Mouse (Mus musculus) gastrocnemius, postnatal 10 days (tissue): ENCODE data around the gene Scamp2. TPM values are rescaled to one million over a fixed set of nuclear protein-coding genes. Genes with fewer than 3 reads are reported as not detected.

Source experiments
- DNase-seq: peaks from one replicate; pipeline ENCODE4 v3.0.0; 2021; ENCODE audit warnings: mixed read lengths
- long read RNA-seq, 2 experiments: library from polyadenylated mRNA; stranded (forward); transcript quantifications; one replicate each; pipeline ENCODE4 v2.0.0; 2021
- total RNA-seq, 2 experiments: library from RNA; stranded (reverse); gene quantifications; 2 replicates each; pipeline ENCODE4 v1.2.3; 2021

The Scamp2 gene
- total RNA-seq: 10 to 100 TPM; 52.5 to 56.3 TPM
- long read RNA-seq, experiment 1, transcript Scamp2-201 (9 exons, 2,340 nt): major isoform, 150 of 163 reads
- long read RNA-seq, experiment 1, partial matches to known transcripts: 5 of 163 reads
- long read RNA-seq, experiment 1, other reads (novel, unspliced or antisense): 8 of 163 reads
- long read RNA-seq, experiment 2, transcript Scamp2-201 (9 exons, 2,340 nt): major isoform, 139 of 156 reads
- long read RNA-seq, experiment 2, partial matches to known transcripts: 9 of 156 reads
- long read RNA-seq, experiment 2, other reads (novel, unspliced or antisense): 6 of 156 reads

DNA sequence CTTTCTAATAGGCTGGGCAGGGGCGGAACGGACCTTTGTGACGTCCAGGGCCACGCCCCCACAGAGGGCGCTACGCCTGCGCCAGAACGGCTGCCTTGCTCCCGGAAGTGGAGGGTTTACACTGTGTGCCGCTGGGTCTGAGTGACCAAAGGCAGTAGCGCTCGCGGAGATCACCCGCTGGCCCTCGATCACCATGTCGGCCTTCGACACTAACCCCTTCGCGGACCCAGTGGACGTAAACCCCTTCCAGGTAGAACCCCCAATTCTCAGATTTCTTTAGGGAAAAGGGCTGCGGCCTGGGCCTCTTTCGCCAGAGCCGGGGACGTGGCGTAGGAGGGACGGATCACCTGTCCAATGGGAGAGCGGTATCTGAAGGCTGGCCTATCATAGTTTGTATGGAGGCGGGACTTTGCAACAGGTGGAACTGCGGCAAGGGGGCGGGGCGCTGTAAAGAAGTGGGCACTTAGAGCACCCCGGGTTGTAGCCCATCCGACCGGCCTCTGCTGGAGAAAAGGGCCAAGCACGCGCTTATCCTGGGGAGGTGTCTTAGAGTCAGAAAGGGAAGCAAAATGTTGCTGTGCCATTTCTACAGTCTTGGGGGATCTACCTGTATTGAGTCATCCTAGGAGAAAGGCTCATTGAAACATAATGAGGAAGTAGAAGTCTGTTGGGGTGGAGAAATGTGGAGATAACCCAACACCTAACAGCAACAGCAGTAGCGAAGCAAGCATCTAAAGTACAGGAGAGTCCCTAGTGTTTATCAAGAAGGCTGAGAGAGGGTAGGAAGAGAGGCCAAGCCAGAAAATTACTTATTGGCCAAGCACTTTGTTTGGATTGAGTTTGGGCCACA, at the start of gene Scamp2:
TSS of gene Scamp2 (plus strand) at position 83 of the 850 bp plus-strand sequence.
- DNase-seq: peak; percentile 90

GRCm38 (mm10) chr9:57517113-57517512, 43.6 kb upstream of the Scamp2 start:
- peak; percentile 63 for DNase-seq

DNA sequence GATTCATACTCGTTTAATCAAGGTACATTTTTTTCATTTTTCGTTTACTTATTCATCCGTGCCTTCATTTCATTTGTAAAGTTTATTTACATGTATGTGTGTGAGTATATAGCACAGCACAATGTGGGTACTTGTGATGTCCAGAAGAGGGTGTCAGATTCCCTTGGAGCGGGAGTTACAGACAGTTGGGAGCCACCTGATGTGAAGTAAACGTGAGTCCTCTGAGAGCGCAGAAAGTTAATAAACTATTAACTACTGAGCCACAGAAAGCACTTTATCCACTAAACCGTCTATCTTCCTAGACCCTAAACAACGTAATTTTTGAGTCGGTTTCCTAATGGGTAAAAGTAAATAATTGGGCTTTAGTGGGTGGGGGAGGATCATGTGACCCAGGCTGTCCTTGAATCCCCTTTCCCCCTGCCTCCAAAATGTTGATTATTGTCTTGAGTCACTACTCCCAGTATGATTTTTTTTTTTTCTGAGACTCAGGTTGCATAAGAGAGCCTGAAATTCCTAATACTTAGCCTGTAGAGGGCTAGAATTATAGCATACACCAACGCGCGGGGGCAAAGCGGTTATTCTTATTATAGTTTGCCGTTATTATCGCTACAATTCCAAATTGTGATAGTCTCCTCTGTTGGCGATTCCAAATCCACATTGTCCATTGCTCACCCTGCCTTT, 40.2 kb upstream of the Scamp2 start:
- no peak for DNase-seq

DNA sequence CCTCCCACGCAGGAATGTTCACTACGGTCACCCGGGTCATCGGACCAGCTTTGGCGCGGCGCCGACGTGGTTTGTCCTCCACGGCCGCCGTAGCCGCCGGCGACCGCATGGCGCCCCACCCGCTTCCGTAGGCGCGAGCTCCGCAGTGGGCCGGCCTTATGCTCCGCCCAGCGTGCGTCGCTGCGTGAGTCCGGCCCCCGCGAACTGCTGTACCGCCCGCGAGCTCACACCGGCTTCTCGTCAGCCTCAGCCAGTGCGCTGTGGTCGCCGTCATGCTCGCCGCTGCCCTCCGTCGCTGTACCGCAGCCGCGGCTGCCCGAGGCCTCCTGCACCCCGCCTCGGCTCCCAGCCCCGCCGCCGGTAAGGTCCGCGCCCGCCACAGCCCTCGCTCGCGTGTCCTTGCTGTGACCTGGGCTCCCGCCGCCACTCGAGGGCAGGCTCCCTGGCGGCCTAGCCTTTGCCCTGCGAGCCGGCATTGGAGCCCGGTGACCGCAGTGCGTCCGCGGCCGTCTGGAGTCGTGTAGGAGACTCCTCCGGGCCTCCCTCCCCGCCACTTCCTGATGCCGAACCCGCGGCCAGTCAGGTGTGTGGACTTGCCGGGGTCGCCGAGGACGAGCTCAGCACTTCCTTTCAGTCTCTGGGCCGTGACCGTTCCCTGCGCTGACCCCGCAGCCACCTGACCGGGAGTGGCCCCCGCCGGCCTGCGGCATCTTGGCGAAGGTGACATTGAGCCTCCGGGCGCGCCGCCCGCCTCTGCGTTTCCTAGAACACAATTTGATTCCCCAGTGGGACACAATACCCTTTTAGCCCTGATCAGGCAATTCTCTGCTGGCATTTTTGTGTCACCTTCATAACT, 39.5 kb upstream of the Scamp2 start, which contains the start of gene Cox5a:
TSS of gene Cox5a (plus strand) at position 219 of the 856 bp plus-strand sequence.
- peak; percentile 98 for DNase-seq

GRCm38 (mm10) chr9:57522114-57522860, 38.5 kb upstream of the Scamp2 start:
- DNase-seq: no peak

- DNase-seq: no peak
Measured at GRCm38 (mm10) chr9:57522861-57523246, 37.9 kb upstream of the Scamp2 start.

DNA sequence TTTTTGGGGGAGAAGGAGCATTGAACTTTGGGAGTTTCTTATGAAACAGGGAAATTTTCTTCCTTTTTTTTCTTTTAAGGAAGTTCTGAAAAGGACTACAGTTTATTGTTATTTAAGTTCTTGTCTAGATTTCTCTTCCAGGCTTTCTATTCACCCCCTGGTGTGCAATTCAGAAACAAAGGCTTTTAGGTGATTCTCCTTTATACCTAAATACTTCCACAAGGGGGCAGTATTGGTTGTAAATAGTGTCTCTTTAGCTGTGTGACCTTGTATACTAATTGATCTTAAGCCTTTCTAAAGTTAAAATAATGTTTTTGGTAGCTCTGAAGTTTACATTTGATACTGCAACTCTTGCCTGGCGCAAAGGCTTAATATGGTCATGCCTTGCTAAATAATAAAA, 37.0 kb upstream of the Scamp2 start:
- DNase-seq: no peak

DNA sequence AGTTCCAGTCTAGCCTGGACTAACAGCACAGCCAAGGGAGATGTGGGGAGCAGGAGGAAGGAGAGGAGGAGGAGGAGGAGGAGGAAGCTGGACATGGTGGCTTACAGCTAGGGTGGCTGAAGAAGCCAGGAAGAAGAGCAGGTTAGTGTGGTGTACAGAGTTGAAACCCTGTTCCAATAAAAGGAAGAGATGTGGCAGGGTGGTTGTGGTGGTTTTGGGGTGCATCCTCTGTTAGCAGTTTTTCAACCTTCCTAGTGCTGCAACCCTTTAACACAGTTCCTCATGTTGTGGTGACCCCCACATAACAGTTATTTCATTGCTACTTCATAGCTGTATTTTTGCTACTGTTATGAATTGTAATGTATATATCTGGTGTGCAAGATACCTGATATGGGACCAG, 36.3 kb upstream of the Scamp2 start:
- DNase-seq: no peak

GRCm38 (mm10) chr9:57525516-57525915, 35.2 kb upstream of the Scamp2 start:
- no peak for DNase-seq

DNA sequence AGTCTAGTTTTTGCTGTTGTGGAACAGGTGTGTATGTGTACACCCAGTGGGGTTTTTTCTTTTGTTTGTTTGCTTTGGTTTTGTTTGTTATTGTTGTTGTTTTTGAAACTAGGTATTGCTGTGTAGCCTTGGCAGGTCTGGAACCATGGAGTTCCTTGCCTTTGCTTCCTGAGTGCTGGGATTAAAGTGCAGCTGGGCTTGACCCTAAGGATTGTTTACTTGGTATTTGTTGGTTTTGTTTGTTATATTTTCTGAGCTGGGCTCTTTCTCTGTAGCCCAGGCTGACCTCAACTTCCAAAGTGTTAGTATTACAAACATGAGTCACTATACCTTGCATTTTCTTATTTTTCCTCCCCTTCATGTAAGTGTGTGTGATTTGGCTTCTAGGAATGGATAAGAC, 34.3 kb upstream of the Scamp2 start:
- DNase-seq: no peak

GRCm38 (mm10) chr9:57531946-57532345, 28.8 kb upstream of the Scamp2 start:
- DNase-seq: no peak

DNA sequence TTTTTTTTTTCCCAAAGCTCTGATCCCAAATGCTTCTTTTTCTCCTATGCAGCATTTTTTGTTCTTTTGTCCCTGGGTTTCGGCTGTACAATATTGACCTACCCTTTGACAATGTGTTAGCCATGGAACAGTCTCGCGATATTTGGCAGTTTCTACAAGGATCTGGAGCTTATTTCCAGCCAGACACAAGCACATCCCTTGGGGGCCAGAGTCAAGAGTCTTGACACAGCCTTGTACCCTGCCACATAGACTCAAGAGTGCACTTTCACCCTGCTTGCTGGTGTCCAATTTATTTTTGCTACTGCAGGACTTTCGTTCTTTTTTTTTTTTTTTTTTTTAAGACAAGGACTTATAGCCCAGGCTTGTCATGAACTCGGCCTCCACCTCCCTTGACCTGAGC, 24.4 kb upstream of the Scamp2 start:
- DNase-seq: no peak

DNA sequence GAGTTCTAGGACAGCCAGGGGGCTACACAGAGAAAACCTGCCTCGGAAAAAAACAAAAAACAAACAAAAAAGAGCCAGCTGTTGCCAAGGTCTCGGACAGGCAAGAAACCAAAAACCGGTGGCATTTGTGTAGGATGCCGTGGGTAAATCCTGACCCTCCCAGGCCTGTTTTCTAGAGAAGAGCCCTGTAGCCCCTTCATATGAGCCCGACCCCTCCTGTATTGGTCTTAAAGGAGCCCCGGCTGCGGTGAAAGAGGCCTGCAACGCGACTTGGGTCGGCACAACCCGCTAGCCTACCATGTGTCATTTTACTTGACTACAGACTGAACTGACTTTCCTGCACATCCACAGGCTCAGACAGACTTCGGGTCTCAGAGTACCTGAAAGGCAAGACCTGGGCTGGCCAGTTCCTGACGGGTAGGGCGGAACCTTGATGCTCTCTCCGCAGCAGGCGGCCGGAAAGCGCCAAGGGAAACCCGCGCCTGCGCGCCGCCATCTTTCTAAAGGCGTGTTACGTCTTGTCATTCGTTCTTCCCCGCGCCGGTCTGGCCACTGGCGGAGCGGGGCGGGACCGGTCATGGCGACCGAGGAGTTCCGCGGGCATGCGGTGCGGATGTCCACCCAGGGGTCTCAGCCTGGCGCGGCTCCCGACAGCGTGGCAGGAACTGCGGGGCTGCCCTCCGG, 23.6 kb upstream of the Scamp2 start, which contains the start of gene Fam219b:
TSS of gene Fam219b (plus strand) at position 485 of the 684 bp plus-strand sequence.
- DNase-seq: peak; percentile 90

DNA sequence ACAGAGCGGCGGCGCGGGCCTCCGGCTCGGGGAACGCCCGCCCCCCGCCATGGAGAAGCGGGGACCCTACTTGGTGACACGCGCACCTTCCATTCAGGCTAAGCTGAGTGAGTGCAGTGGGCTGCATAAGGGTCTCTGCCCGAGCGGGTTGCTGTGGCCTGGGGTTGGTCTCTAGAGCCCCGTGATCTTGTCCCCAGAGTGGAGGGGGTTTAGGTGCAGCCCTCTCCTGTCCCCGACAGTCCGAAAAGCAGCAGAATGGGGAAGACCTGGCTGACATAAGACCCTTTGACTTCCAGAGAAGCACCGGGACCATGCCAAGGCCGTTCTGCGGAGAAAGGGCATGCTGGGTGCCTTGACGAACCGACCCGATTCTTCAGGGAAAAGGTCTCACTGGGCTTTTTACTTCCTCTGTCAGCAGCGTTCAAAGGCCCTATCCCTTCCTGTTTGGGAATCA, 23.0 kb upstream of the Scamp2 start:
- DNase-seq: peak; percentile 38

DNA sequence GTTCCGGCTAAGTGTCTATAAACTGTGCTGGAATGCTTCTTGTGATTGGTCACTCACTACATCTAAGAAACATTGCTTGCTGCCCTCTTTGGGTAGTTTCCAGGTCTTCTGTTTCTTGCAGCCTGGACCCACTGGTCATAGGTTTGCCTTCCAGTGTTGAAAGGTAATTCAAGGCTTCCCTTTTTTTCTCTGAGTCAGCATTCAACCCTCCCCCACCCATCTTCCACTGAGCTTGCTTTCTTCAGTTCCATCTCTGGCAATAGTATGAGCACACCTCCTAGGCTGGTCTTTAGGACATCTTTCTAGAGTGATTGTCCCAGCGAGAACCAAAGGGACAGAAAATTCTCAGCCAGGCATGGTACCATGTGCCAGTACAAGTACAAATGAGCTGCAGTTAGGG, 21.2 kb upstream of the Scamp2 start:
- DNase-seq: no peak

DNA sequence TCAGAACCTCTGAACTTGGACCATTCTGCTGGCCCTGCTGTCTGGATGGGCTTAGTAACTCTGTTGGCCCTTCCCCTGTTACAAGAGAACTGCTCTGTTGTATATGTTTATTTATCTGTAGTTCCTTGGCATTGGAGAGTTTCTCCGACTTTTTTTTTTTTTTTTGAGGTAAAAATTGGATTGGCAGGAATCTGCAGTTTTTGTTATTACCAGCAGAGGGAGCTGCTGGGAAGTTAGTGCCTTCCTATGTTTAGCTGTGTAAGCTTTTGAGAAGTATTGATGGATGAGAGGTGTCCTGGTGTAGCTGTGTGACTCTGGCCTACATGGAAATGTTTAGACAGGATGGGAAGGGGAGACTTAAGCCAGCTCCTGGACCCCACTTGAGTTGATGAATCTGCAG, 19.4 kb upstream of the Scamp2 start:
- DNase-seq: peak; percentile 39

DNA sequence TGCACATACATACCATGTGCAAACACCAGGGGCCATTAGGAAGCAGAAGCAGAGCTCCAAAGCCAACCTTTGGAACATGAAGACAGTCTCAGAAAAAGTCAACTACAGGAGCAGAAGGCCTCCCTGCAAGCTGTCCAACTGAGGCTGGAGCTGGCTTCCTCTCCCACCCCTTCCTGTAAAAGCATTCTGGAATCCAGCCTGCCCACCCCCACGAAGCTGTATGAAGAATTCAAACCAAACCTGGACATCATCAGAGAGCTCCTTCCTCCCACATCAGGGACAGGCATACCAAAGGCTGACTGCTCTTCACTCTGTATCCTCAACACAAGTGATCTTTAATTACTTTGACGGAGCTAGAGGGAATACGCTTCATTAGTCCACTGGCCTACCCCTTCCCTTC, 16.8 kb upstream of the Scamp2 start:
- DNase-seq: no peak

GRCm38 (mm10) chr9:57547287-57547686, 13.5 kb upstream of the Scamp2 start:
- DNase-seq: no peak

- no peak for DNase-seq
Measured at GRCm38 (mm10) chr9:57547869-57548268, 12.9 kb upstream of the Scamp2 start.

- no peak for DNase-seq
Measured at GRCm38 (mm10) chr9:57549186-57549585, 11.6 kb upstream of the Scamp2 start.
